Mouse (Mus musculus): ENCODE measurements around the gene Chmp2b.

Chmp2b gene

GRCm38 (mm10) chr16:65526004-65526403, 36.5 kb downstream of the Chmp2b start:
- no peak for DNase-seq

GRCm38 (mm10) chr16:65520211-65520610, 42.3 kb downstream of the Chmp2b start, which contains the start of gene Pou1f1:
Gene Pou1f1, plus strand, starts transcription at chr16:65520511.
- DNase-seq = no peak

GRCm38 (mm10) chr16:65514223-65514622, 48.3 kb downstream of the Chmp2b start:
- no peak for DNase-seq

- DNase-seq = peak; percentile 30
Measured at GRCm38 (mm10) chr16:65497049-65497448, 65.5 kb downstream of the Chmp2b start.

- DNase-seq = no peak
Measured at GRCm38 (mm10) chr16:65496030-65496429, 66.5 kb downstream of the Chmp2b start.
